Mouse (Mus musculus) heart, embryonic 13.5 days (tissue): ENCODE results near the gene Dus4l. TPM values are rescaled to one million over a fixed set of nuclear protein-coding genes. Genes with fewer than 3 reads are reported as not detected.
"Not testable (repeated sequence)": the region's sequence is repeated elsewhere in the genome, so short reads cannot be mapped to it uniquely, and the experiment has no call there.

Experiments used
- ATAC-seq: fragments of 200-750 bp; cut with Nextera tagmentation; 2 replicates; pipeline ENCODE4 v1.8.0; 2017; ENCODE audit warnings: moderate TSS enrichment; ENCODE audit not compliant: insufficient number of reproducible peaks, low FRiP score, low TSS enrichment; ENCODE audit errors: extremely low read depth
- H3K27ac ChIP-seq: fragments of 300-500 bp; sonication (generic); replicated peaks from 2 replicates; pipeline ENCODE4 v1.5.1; 2015; ENCODE audit warnings: moderate library complexity, mild to moderate bottlenecking, inconsistent platforms
- H3K27me3 ChIP-seq: fragments of 300-500 bp; sonication (generic); replicated peaks from 2 replicates; pipeline ENCODE4 v1.6.1; 2015; ENCODE audit warnings: mild to moderate bottlenecking, inconsistent platforms
- H3K36me3 ChIP-seq: fragments of 300-500 bp; sonication (generic); 2 replicates; pipeline ENCODE4 v1.6.1; 2015; ENCODE audit warnings: mild to moderate bottlenecking, inconsistent platforms
- H3K4me1 ChIP-seq: fragments of 300-500 bp; sonication (generic); 2 replicates; pipeline ENCODE4 v1.6.1; 2015; ENCODE audit warnings: inconsistent platforms
- H3K4me2 ChIP-seq: fragments of 300-500 bp; sonication (generic); 2 replicates; pipeline ENCODE4 v1.6.1; 2015; ENCODE audit warnings: inconsistent platforms, mild to moderate bottlenecking, moderate library complexity
- H3K4me3 ChIP-seq: fragments of 300-500 bp; sonication (generic); 2 replicates; pipeline ENCODE4 v1.5.1; 2015; ENCODE audit warnings: moderate library complexity, mild to moderate bottlenecking, inconsistent platforms
- H3K9ac ChIP-seq: fragments of 300-500 bp; sonication (generic); 2 replicates; pipeline ENCODE4 v1.6.1; 2015; ENCODE audit warnings: inconsistent platforms, mild to moderate bottlenecking, moderate library complexity
- H3K9me3 ChIP-seq: fragments of 300-500 bp; sonication (generic); 2 replicates; pipeline ENCODE4 v1.6.1; 2016; ENCODE audit warnings: inconsistent platforms
- WGBS: fragments of 180-500 bp; shearing (Covaris S2); methylation state at CpG from one replicate; pipeline ENCODE4 v1.1.7; 2015; ENCODE audit warnings: mixed read lengths; 5-methylcytosine and 5-hydroxymethylcytosine counted together
- polyA plus RNA-seq: library from polyadenylated mRNA; unstranded; fragments of >200 nt; fragmentation: Nextera tagmentation; extraction: Ambion mirVana; gene quantifications from 2 replicates; pipeline ENCODE4 v1.2.1, GENCODE M21; 2015

Gene Dus4l
- polyA plus RNA-seq, 1 experiment from 2014 or later, result 5.3 TPM

- H3K36me3 ChIP-seq, result peaks cover 3% of the 10 kb centered on the region; the same call in 1 of the 2 replicates
- no peaks in the 10 kb centered on the region for H3K27me3 ChIP-seq
- H3K9ac ChIP-seq, result peak overlapping the region; percentile 84; the same call in 1 of the 2 replicates
- 89% methylated on average over 3 of the region's 3 CpGs for WGBS
- no peaks in the 10 kb centered on the region for H3K9me3 ChIP-seq
- no peak for ATAC-seq
- H3K4me3 ChIP-seq, result peak overlapping the region; percentile 71
- peaks cover 18% of the 10 kb centered on the region for H3K4me1 ChIP-seq
- peak overlapping the region; percentile 79 for H3K4me2 ChIP-seq
- H3K27ac ChIP-seq, result peak overlapping the region; percentile 76; the same call in 1 of the 2 replicates
These were observed 19.4 kb downstream of the Dus4l start for GRCm38 (mm10) chr12:31635240-31635607.

- H3K36me3 ChIP-seq, result peaks cover 5% of the 10 kb centered on the region; the same call in 1 of the 2 replicates
- no peaks in the 10 kb centered on the region for H3K9me3 ChIP-seq
- WGBS, result 2% methylated on average over 73 of the region's 73 CpGs
- H3K27ac ChIP-seq, result peak within 1 kb of the TSS; percentile 76
- H3K4me1 ChIP-seq, result peaks cover 18% of the 10 kb centered on the region
- no peaks in the 10 kb centered on the region for H3K27me3 ChIP-seq
- H3K4me2 ChIP-seq, result peak within 1 kb of the TSS; percentile 79
- H3K9ac ChIP-seq, result peak within 1 kb of the TSS; percentile 84
- H3K4me3 ChIP-seq, result peak within 1 kb of the TSS; percentile 71
- peak; percentile 68 for ATAC-seq
These were observed 20.0 kb downstream of the Dus4l start, which contains the start of gene Bcap29 for GRCm38 (mm10) chr12:31634343-31635239. Bcap29 (minus strand) TSS chr12:31634658.

- no peak for ATAC-seq
- WGBS, result 8% methylated on average over 13 of the region's 13 CpGs
These were observed 20.7 kb downstream of the Dus4l start for GRCm38 (mm10) chr12:31633970-31634342.

GRCm38 (mm10) chr12:31628396-31628795, 26.2 kb downstream of the Dus4l start:
- not testable (repeated sequence) for H3K9ac ChIP-seq, H3K27me3 ChIP-seq, H3K9me3 ChIP-seq, H3K4me3 ChIP-seq, H3K4me2 ChIP-seq, H3K27ac ChIP-seq, ATAC-seq
- peaks cover 51% of the 10 kb centered on the region for H3K36me3 ChIP-seq
- WGBS, result 86% methylated on average over 9 of the region's 9 CpGs
- H3K4me1 ChIP-seq, result peaks cover 12% of the 10 kb centered on the region

More at GRCm38 (mm10) chr12:31633970-31634342, 20.7 kb downstream of the Dus4l start:
- Histone ChIP-seq H3K4me1 (peaks cover 18% of the 10 kb centered on the region), H3K4me2 (peak overlapping the region; percentile 79), H3K4me3 (peak overlapping the region; percentile 71), H3K36me3 (peaks cover 7% of the 10 kb centered on the region), H3K27ac (peak overlapping the region; percentile 76), H3K27me3 (no peaks in the 10 kb centered on the region), H3K9ac (peak overlapping the region; percentile 84), H3K9me3 (no peaks in the 10 kb centered on the region)

- ATAC-seq, result no peak
- H3K27ac ChIP-seq, result no peak overlapping the region
- H3K36me3 ChIP-seq, result peaks cover 66% of the 10 kb centered on the region
- H3K4me2 ChIP-seq, result no peak overlapping the region
- H3K27me3 ChIP-seq, result no peaks in the 10 kb centered on the region
- no peak overlapping the region for H3K4me3 ChIP-seq
- H3K9me3 ChIP-seq, result no peaks in the 10 kb centered on the region
- no peak overlapping the region for H3K9ac ChIP-seq
- 100% methylated on average over 1 of the region's 1 CpGs for WGBS
- 0 out of 2 replicates have a peak, but pooled peaks cover 5% of the 10 kb centered on the region for H3K4me1 ChIP-seq
These were observed 29.6 kb downstream of the Dus4l start for GRCm38 (mm10) chr12:31625016-31625415.

- Histone ChIP-seq H3K9ac (no peak overlapping the region), H3K4me1 (peaks cover 10% of the 10 kb centered on the region), H3K4me3 (no peak overlapping the region), H3K4me2 (no peak overlapping the region), H3K27me3 (no peaks in the 10 kb centered on the region), H3K36me3 (peaks cover 42% of the 10 kb centered on the region), H3K27ac (no peak overlapping the region), H3K9me3 (0 out of 2 replicates have a peak, but pooled peaks cover 3% of the 10 kb centered on the region)
- WGBS, result 80% methylated on average over 8 of the region's 8 CpGs
- no peak for ATAC-seq
These were observed 34.5 kb downstream of the Dus4l start for GRCm38 (mm10) chr12:31620106-31620505.

- ATAC-seq, result no peak
- 0 out of 2 replicates have a peak, but pooled peaks cover 3% of the 10 kb centered on the region for H3K9me3 ChIP-seq
- peaks cover 30% of the 10 kb centered on the region for H3K36me3 ChIP-seq
- WGBS, result 59% methylated on average over 4 of the region's 4 CpGs
- no peaks in the 10 kb centered on the region for H3K27me3 ChIP-seq
- H3K9ac ChIP-seq, result no peak overlapping the region
- no peak overlapping the region for H3K4me2 ChIP-seq
- peaks cover 8% of the 10 kb centered on the region for H3K4me1 ChIP-seq
- H3K4me3 ChIP-seq, result no peak overlapping the region
- H3K27ac ChIP-seq, result no peak overlapping the region
These were observed 41.3 kb downstream of the Dus4l start for GRCm38 (mm10) chr12:31613353-31613752.

GRCm38 (mm10) chr12:31608138-31608537, 46.5 kb downstream of the Dus4l start:
- Histone ChIP-seq H3K27me3 (no peaks in the 10 kb centered on the region), H3K36me3 (peaks cover 16% of the 10 kb centered on the region), H3K4me2 (no peak overlapping the region), H3K9me3 (no peaks in the 10 kb centered on the region), H3K27ac (no peak overlapping the region), H3K4me3 (no peak overlapping the region), H3K4me1 (peaks cover 6% of the 10 kb centered on the region; the same call in 1 of the 2 replicates), H3K9ac (no peak overlapping the region)
- 56% methylated on average over 3 of the region's 3 CpGs for WGBS
- ATAC-seq, result no peak

GRCm38 (mm10) chr12:31604894-31605293, 49.7 kb downstream of the Dus4l start:
- Histone ChIP-seq H3K27ac (no peak overlapping the region), H3K9me3 (no peaks in the 10 kb centered on the region), H3K9ac (no peak overlapping the region), H3K4me3 (no peak overlapping the region), H3K4me2 (no peak overlapping the region), H3K36me3 (peaks cover 9% of the 10 kb centered on the region; the same call in 1 of the 2 replicates), H3K4me1 (peaks cover 7% of the 10 kb centered on the region; the same call in 1 of the 2 replicates), H3K27me3 (no peaks in the 10 kb centered on the region)
- 72% methylated on average over 3 of the region's 3 CpGs for WGBS
- no peak for ATAC-seq

- Histone ChIP-seq H3K4me2 (no peak overlapping the region), H3K27ac (no peak overlapping the region), H3K36me3 (peaks cover 12% of the 10 kb centered on the region), H3K9ac (no peak overlapping the region), H3K27me3 (no peaks in the 10 kb centered on the region), H3K4me3 (no peak overlapping the region), H3K4me1 (peaks cover 7% of the 10 kb centered on the region; the same call in 1 of the 2 replicates), H3K9me3 (no peaks in the 10 kb centered on the region)
- WGBS, result 34% methylated on average over 6 of the region's 6 CpGs
- ATAC-seq, result no peak
These were observed 51.0 kb downstream of the Dus4l start for GRCm38 (mm10) chr12:31603586-31603985.

GRCm38 (mm10) chr12:31594296-31594695, 60.3 kb downstream of the Dus4l start:
- WGBS, result 94% methylated on average over 3 of the region's 3 CpGs
- ATAC-seq, result no peak
- Histone ChIP-seq H3K4me1 (peaks cover 16% of the 10 kb centered on the region), H3K9ac (no peak overlapping the region), H3K27me3 (no peaks in the 10 kb centered on the region), H3K4me2 (no peak overlapping the region), H3K36me3 (peaks cover 9% of the 10 kb centered on the region; the same call in 1 of the 2 replicates), H3K4me3 (no peak overlapping the region), H3K9me3 (no peaks in the 10 kb centered on the region), H3K27ac (no peak overlapping the region; the same call in 1 of the 2 replicates)
